Mouse (Mus musculus) naive thymus-derived CD4-positive, alpha-beta T cell, adult 2 months (primary cell): Measurements from ENCODE around the gene Sbk1.

Experiments
- DNase-seq: peaks from one replicate; pipeline ENCODE4 v3.0.0-alpha.2; 2011; ENCODE audit warnings: low read depth

Gene Sbk1

GRCm38 (mm10) chr7:126338906-126339305 is 66.5 kb downstream of the Sbk1 start:
- DNase-seq = no peak

- DNase-seq = peak; percentile 74
These were observed 67.1 kb downstream of the Sbk1 start for GRCm38 (mm10) chr7:126339521-126339971.

GRCm38 (mm10) chr7:126340206-126340618 is 67.8 kb downstream of the Sbk1 start:
- peak; percentile 73 for DNase-seq

- DNase-seq = no peak
These were observed 68.5 kb downstream of the Sbk1 start for GRCm38 (mm10) chr7:126340896-126341295.
